Mouse (Mus musculus): ENCODE measurements around the gene Card10.

DNA sequence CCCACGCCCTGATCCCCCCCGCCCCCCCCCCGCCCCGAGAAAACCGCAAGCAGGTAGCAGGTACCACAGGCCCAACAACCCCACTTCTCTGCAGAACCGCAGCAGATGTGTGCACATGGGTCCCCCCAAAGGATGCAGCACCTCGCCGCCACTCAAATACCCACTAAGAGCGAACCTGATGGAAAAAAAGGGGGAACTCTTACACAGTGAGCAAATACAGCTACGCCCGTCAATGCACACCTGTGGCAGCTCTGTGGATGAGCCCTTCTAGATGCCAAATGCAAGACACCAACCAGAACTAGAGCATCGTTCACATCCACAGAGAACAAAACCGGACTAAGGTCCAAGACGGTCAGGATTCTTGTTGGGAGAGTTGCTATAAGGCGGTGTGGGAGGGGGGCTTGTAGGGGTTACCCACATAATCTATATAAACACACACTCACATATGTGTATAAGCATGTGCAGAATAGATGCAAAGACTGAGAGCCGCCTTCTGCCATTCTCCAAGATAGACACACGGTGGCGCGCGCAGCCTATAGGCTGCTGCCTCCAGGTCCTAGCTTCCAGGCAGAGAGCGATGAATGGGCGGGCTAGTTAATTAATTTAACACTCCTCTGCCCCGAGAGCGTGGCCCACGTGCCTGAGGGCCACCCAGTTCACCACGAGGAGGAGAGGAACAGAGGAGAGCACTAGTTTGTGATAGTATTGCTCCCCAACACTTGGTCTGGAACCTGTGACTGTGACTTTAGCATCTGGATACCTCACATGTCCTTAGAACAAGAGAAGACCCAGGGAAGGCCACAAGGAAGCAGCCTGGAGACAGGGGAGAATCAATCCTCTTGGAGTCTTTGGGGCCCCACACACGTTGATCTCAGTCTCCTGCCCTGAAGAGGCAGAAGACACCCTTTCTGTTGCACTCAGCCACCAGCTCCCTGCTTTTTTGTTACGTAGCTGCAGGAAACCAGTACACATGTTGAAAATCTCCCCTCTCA is 23.7 kb upstream of the Card10 start:
- peak; percentile 89 for TF ChIP-seq CTCF (IDR thresholded peaks at IDR 0.05; ENCODE audit: control insufficient read depth, insufficient read depth, insufficient read length)
- no peak for TF ChIP-seq CEBPB (IDR thresholded peaks at IDR 0.05; ENCODE audit: low read depth)
- TF ChIP-seq MYOD1 (IDR thresholded peaks at IDR 0.05; ENCODE audit: control insufficient read depth, insufficient read length, low read depth): no peak
- no peak for TF ChIP-seq USF1 (IDR thresholded peaks at IDR 0.05; ENCODE audit: low read depth)
- TF ChIP-seq MAX (IDR thresholded peaks at IDR 0.05): peak; percentile 89
- TF ChIP-seq MYOG (IDR thresholded peaks at IDR 0.05; ENCODE audit: control insufficient read depth, extremely low read depth, insufficient read length): no peak
- no peak for TF ChIP-seq FOSL1 (IDR thresholded peaks at IDR 0.05; ENCODE audit: insufficient read depth, low read length, poor library complexity, severe bottlenecking)

Data from C2C12 (cell line).